Mouse (Mus musculus): ENCODE results near the gene Fndc9.

The Fndc9 gene

GRCm38 (mm10) chr11:46236976-46237375 lies 1.6 kb downstream of the Fndc9 start:
- peak; percentile 82 for DNase-seq

- DNase-seq = no peak
Measured at GRCm38 (mm10) chr11:46241150-46241673, 5.9 kb downstream of the Fndc9 start.

- no peak for DNase-seq
Measured at GRCm38 (mm10) chr11:46241985-46242384, 6.7 kb downstream of the Fndc9 start.

GRCm38 (mm10) chr11:46244731-46245604 lies 9.6 kb downstream of the Fndc9 start:
- no peak for DNase-seq

GRCm38 (mm10) chr11:46245926-46246325 lies 10.6 kb downstream of the Fndc9 start:
- peak; percentile 77 for DNase-seq

- no peak for DNase-seq
Measured at GRCm38 (mm10) chr11:46246393-46246792, 11.1 kb downstream of the Fndc9 start.

GRCm38 (mm10) chr11:46248352-46248751 lies 13.0 kb downstream of the Fndc9 start:
- no peak for DNase-seq

- peak; percentile 70 for DNase-seq
Measured at GRCm38 (mm10) chr11:46251994-46252393, 16.7 kb downstream of the Fndc9 start.

- no peak for DNase-seq
Measured at GRCm38 (mm10) chr11:46255291-46255690, 20.0 kb downstream of the Fndc9 start.

- no peak for DNase-seq
Measured at GRCm38 (mm10) chr11:46258207-46258606, 22.9 kb downstream of the Fndc9 start.

- no peak for DNase-seq
Measured at GRCm38 (mm10) chr11:46258749-46259148, 23.4 kb downstream of the Fndc9 start.

- no peak for DNase-seq
Measured at GRCm38 (mm10) chr11:46262854-46263253, 27.5 kb downstream of the Fndc9 start.

GRCm38 (mm10) chr11:46263291-46263690 lies 28.0 kb downstream of the Fndc9 start:
- DNase-seq = no peak

GRCm38 (mm10) chr11:46264584-46264983 lies 29.3 kb downstream of the Fndc9 start:
- no peak for DNase-seq

GRCm38 (mm10) chr11:46265031-46265786 lies 29.9 kb downstream of the Fndc9 start:
- DNase-seq = no peak

GRCm38 (mm10) chr11:46268991-46269390 lies 33.7 kb downstream of the Fndc9 start:
- DNase-seq = peak; percentile 63

GRCm38 (mm10) chr11:46269391-46269790 lies 34.1 kb downstream of the Fndc9 start:
- no peak for DNase-seq

- DNase-seq = no peak
Measured at GRCm38 (mm10) chr11:46269893-46270292, 34.6 kb downstream of the Fndc9 start.

- no peak for DNase-seq
Measured at GRCm38 (mm10) chr11:46272058-46272681, 36.8 kb downstream of the Fndc9 start.

GRCm38 (mm10) chr11:46273969-46274368 lies 38.6 kb downstream of the Fndc9 start:
- DNase-seq = no peak

GRCm38 (mm10) chr11:46275302-46275701 lies 40.0 kb downstream of the Fndc9 start:
- peak; percentile 85 for DNase-seq

- DNase-seq = no peak
Measured at GRCm38 (mm10) chr11:46276168-46276567, 40.8 kb downstream of the Fndc9 start.

GRCm38 (mm10) chr11:46276778-46277177 lies 41.4 kb downstream of the Fndc9 start:
- no peak for DNase-seq
